Mouse (Mus musculus): ENCODE measurements around the gene Grn. TPM values are rescaled to one million over a fixed set of nuclear protein-coding genes. Genes with fewer than 3 reads are reported as not detected.

Gene Grn
- polyA plus RNA-seq, 1 experiment from 2014 or later = 156 TPM

DNA sequence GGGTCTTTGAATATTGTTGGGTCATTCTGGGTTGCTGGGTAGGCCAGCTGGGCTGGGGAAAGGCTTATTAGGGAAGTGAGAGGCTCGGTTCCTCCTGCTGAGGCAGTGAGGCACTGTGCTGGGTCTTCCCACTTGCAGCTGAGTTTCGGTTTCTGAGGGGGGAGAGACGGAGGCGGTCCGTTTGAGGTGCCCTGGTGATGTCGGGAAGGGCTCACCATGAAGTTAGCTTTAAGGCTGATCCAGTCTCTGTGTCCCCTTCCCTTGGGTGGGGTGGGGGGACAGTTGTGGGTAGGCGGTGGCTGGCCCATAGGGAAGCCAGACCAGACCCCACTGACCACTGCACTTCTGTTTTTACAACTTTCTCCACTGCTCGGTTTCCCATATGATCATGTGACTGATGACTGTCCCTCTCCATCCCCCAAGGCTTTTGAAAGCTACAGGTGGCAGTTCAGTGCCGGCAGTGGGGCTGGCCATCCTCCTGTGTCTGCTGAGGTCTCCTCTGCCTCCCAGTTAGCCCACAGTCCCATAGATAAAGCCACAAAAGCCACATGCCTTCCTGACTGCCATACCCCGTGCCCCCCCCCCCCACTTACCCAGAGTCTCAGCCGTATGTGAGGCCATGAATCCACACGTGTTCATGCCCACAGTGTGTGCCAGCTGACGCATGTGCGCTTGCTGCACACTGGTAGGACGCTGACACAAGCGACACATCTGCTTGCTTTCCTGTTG lies 2.2 kb downstream of the Grn start:
- Histone ChIP-seq H3K9me3 (no peaks in the 10 kb centered on the region), H3K4me3 (replicated peaks) (0 out of 2 replicates have a peak overlapping the region, but pooled peaks have one; percentile 2), H3K9ac (no peak overlapping the region), H3K27ac (no peak overlapping the region), H3K27me3 (replicated peaks) (no peaks in the 10 kb centered on the region), H3K4me1 (replicated peaks) (peaks cover 15% of the 10 kb centered on the region), H3K36me3 (peaks cover 15% of the 10 kb centered on the region; the same call in 1 of the 2 replicates), H3K4me2 (replicated peaks) (peak overlapping the region; percentile 26; the same call in 1 of the 2 replicates)
- 66% methylated on average over 16 of the region's 16 CpGs for WGBS
- ATAC-seq = no peak

DNA sequence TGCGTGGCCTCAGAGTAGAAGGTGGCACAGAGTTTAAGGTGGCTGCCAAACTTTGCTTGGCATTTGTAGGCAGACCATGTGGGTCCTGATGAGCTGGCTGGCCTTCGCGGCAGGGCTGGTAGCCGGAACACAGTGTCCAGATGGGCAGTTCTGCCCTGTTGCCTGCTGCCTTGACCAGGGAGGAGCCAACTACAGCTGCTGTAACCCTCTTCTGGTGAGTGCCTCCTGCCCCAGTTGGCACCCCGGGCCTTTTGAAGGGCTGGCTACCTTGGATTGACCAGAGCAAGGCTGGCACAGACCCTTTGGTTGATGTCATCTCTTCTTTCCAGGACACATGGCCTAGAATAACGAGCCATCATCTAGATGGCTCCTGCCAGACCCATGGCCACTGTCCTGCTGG lies 2.8 kb downstream of the Grn start:
- ATAC-seq = no peak
- no peak overlapping the region for H3K4me2 ChIP-seq (replicated peaks)

DNA sequence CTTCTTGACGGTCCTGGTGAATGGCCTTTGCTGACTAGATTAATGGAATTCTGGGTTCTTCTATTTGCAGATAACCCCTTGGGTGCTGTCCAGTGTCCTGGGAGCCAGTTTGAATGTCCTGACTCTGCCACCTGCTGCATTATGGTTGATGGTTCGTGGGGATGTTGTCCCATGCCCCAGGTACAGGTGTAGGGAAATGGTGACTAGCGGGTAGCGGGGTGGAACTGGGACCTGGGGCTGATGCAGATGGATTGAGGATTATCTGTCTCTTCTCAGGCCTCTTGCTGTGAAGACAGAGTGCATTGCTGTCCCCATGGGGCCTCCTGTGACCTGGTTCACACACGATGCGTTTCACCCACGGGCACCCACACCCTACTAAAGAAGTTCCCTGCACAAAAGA lies 3.8 kb downstream of the Grn start:
- H3K4me1 ChIP-seq (replicated peaks) = peaks cover 27% of the 10 kb centered on the region
- H3K9ac ChIP-seq = no peak overlapping the region
- H3K27me3 ChIP-seq (replicated peaks) = 0 out of 2 replicates have a peak, but pooled peaks cover 6% of the 10 kb centered on the region
- 88% methylated on average over 7 of the region's 7 CpGs for WGBS
- no peak overlapping the region for H3K4me2 ChIP-seq (replicated peaks)
- H3K36me3 ChIP-seq = peaks cover 15% of the 10 kb centered on the region; the same call in 1 of the 2 replicates
- H3K27ac ChIP-seq = no peak overlapping the region
- ATAC-seq = no peak
- no peaks in the 10 kb centered on the region for H3K9me3 ChIP-seq
- no peak overlapping the region for H3K4me3 ChIP-seq (replicated peaks)

More for the DNA sequence above, 2.8 kb downstream of the Grn start:
- Histone ChIP-seq H3K36me3 (peaks cover 15% of the 10 kb centered on the region; the same call in 1 of the 2 replicates), H3K4me3 (replicated peaks) (no peak overlapping the region), H3K27ac (no peak overlapping the region), H3K4me1 (replicated peaks) (peaks cover 21% of the 10 kb centered on the region), H3K9me3 (no peaks in the 10 kb centered on the region), H3K9ac (0 out of 2 replicates have a peak overlapping the region, but pooled peaks have one; percentile 20), H3K27me3 (replicated peaks) (no peaks in the 10 kb centered on the region)
- 93% methylated on average over 6 of the region's 6 CpGs for WGBS

DNA sequence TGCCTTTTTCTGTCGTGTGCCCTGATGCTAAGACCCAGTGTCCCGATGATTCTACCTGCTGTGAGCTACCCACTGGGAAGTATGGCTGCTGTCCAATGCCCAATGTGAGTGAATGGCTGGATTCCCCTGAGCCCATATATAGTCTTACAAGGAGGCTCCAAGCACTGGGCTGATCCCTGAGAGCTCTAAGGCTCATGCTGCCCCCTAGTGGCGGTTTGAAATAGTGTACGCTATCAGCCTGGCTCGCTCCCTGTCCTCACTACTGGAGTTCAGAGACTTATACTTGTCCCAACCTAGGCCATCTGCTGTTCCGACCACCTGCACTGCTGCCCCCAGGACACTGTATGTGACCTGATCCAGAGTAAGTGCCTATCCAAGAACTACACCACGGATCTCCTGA lies 4.3 kb downstream of the Grn start:
- Histone ChIP-seq H3K4me1 (replicated peaks) (peaks cover 24% of the 10 kb centered on the region), H3K4me2 (replicated peaks) (no peak overlapping the region), H3K9me3 (no peaks in the 10 kb centered on the region), H3K27ac (no peak overlapping the region), H3K9ac (no peak overlapping the region), H3K4me3 (replicated peaks) (no peak overlapping the region), H3K36me3 (peaks cover 15% of the 10 kb centered on the region), H3K27me3 (replicated peaks) (0 out of 2 replicates have a peak, but pooled peaks cover 6% of the 10 kb centered on the region)
- ATAC-seq = peak; percentile 31; the same call in 1 of the 2 replicates
- WGBS = 13% methylated on average over 7 of the region's 7 CpGs

DNA sequence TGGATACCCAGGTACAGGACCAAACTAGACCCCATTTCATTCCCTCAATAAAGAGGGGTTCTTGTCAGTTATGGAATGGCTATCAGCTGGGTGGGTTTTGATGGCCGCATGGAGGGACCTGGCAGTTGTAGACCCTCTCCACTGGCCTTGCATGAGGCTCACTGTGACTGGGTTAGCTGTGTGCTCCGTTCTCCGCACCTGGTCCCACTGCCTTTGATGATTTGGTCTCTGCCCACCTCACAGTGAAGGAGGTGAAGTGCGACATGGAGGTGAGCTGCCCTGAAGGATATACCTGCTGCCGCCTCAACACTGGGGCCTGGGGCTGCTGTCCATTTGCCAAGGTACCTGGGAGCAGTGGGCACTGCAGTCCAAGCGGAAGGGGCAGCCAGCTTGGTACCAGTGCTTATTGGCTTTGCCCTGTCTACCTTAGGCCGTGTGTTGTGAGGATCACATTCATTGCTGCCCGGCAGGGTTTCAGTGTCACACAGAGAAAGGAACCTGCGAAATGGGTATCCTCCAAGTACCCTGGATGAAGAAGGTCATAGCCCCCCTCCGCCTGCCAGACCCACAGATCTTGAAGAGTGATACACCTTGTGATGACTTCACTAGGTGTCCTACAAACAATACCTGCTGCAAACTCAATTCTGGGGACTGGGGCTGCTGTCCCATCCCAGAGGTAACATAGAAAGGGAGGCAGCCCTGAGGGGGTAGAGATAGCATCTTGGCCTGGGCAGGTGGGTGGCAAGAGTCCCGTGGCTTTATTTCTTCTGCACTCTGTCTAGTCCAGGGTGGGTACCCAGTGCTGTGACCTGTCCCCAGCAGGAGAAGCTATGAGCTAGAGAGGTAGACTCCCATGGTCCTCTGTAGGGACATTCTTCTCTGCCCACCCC lies 4.9 kb downstream of the Grn start:
- H3K36me3 ChIP-seq = peaks cover 18% of the 10 kb centered on the region
- no peak for ATAC-seq
- 0 out of 2 replicates have a peak, but pooled peaks cover 6% of the 10 kb centered on the region for H3K27me3 ChIP-seq (replicated peaks)
- no peak overlapping the region for H3K27ac ChIP-seq
- H3K9ac ChIP-seq = no peak overlapping the region
- no peak overlapping the region for H3K4me3 ChIP-seq (replicated peaks)
- no peak overlapping the region for H3K4me2 ChIP-seq (replicated peaks)
- no peaks in the 10 kb centered on the region for H3K9me3 ChIP-seq
- WGBS = 90% methylated on average over 11 of the region's 11 CpGs
- H3K4me1 ChIP-seq (replicated peaks) = peaks cover 20% of the 10 kb centered on the region

DNA sequence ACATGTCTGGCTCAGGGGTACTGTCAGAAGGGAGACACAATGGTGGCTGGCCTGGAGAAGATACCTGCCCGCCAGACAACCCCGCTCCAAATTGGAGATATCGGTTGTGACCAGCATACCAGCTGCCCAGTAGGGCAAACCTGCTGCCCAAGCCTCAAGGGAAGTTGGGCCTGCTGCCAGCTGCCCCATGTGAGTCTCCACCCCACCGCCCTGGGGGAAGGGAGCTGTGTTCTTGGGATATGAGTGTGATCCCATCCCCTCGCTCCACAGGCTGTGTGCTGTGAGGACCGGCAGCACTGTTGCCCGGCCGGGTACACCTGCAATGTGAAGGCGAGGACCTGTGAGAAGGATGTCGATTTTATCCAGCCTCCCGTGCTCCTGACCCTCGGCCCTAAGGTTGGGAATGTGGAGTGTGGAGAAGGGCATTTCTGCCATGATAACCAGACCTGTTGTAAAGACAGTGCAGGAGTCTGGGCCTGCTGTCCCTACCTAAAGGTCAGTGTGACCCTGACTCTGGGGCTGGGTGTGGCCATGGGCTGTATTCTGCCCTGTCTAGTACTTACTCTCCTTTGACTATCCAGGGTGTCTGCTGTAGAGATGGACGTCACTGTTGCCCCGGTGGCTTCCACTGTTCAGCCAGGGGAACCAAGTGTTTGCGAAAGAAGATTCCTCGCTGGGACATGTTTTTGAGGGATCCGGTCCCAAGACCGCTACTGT lies 5.8 kb downstream of the Grn start:
- Histone ChIP-seq H3K9ac (no peak overlapping the region), H3K36me3 (peaks cover 18% of the 10 kb centered on the region), H3K9me3 (no peaks in the 10 kb centered on the region), H3K4me1 (replicated peaks) (peaks cover 20% of the 10 kb centered on the region), H3K27me3 (replicated peaks) (0 out of 2 replicates have a peak, but pooled peaks cover 6% of the 10 kb centered on the region), H3K27ac (no peak overlapping the region), H3K4me2 (replicated peaks) (no peak overlapping the region), H3K4me3 (replicated peaks) (no peak overlapping the region)
- no peak for ATAC-seq
- 91% methylated on average over 18 of the region's 18 CpGs for WGBS

DNA sequence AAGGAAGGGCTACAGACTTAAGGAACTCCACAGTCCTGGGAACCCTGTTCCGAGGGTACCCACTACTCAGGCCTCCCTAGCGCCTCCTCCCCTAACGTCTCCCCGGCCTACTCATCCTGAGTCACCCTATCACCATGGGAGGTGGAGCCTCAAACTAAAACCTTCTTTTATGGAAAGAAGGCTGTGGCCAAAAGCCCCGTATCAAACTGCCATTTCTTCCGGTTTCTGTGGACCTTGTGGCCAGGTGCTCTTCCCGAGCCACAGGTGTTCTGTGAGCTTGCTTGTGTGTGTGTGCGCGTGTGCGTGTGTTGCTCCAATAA lies 6.3 kb downstream of the Grn start:
- H3K9ac ChIP-seq = no peak overlapping the region
- H3K4me1 ChIP-seq (replicated peaks) = peaks cover 17% of the 10 kb centered on the region
- no peak overlapping the region for H3K27ac ChIP-seq
- no peak overlapping the region for H3K4me3 ChIP-seq (replicated peaks)
- H3K9me3 ChIP-seq = no peaks in the 10 kb centered on the region
- ATAC-seq = no peak
- no peak overlapping the region for H3K4me2 ChIP-seq (replicated peaks)
- 0 out of 2 replicates have a peak, but pooled peaks cover 6% of the 10 kb centered on the region for H3K27me3 ChIP-seq (replicated peaks)
- H3K36me3 ChIP-seq = peaks cover 18% of the 10 kb centered on the region
- 74% methylated on average over 10 of the region's 10 CpGs for WGBS

DNA sequence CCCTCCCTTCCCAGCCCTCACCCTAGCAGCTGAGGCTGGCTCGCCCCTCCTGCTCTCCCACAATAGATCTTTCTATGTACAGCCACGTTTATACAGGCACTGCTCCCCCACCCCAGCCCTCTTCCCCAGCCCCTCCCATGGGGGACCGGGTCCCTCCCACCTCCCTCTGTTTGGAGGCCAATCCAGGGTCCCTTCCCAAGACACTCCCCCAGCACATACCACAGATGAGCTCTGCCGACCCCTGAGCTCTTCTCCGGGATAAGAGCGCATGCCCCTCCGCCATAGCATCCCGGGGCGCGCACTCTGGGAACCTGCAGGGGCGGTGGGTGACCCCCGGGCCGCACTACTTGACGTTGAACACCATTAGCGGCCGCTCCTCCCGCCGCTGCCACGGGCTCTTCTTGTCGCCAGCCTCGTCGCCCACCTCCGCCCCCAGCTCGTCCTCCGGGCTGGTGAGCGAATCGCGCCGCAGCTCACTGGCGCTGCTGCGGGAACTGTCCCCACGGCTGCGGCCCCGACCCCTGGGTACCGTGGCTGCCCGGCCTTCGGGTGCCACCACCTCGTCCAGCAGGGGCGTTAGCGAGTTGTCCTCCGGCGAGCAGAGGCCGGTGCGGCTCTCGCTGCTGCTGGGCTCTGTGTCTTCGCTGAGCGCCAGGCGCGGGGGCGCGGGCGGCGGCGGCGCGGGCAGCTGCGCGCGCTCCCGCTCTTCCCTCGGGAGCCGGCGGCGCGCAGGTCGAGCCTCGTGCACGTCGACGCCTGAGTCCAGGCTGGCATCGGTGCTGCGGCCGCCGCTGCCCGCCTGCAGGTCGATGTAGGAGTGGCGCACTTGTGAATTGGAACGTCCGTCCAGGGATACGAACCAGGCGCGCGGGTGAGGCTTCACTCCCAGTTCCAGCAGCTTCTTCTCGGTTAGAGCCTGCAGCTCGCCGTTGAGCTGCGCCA lies 7.3 kb downstream of the Grn start:
- Histone ChIP-seq H3K27ac (peak overlapping the region; percentile 3; the same call in 1 of the 2 replicates), H3K27me3 (replicated peaks) (0 out of 2 replicates have a peak, but pooled peaks cover 6% of the 10 kb centered on the region), H3K4me2 (replicated peaks) (peak overlapping the region; percentile 96), H3K4me1 (replicated peaks) (peaks cover 17% of the 10 kb centered on the region), H3K9ac (peak overlapping the region; percentile 51), H3K4me3 (replicated peaks) (peak overlapping the region; percentile 47), H3K36me3 (peaks cover 22% of the 10 kb centered on the region), H3K9me3 (no peaks in the 10 kb centered on the region)
- WGBS = 9% methylated on average over 87 of the region's 87 CpGs
- ATAC-seq = peak; percentile 58

DNA sequence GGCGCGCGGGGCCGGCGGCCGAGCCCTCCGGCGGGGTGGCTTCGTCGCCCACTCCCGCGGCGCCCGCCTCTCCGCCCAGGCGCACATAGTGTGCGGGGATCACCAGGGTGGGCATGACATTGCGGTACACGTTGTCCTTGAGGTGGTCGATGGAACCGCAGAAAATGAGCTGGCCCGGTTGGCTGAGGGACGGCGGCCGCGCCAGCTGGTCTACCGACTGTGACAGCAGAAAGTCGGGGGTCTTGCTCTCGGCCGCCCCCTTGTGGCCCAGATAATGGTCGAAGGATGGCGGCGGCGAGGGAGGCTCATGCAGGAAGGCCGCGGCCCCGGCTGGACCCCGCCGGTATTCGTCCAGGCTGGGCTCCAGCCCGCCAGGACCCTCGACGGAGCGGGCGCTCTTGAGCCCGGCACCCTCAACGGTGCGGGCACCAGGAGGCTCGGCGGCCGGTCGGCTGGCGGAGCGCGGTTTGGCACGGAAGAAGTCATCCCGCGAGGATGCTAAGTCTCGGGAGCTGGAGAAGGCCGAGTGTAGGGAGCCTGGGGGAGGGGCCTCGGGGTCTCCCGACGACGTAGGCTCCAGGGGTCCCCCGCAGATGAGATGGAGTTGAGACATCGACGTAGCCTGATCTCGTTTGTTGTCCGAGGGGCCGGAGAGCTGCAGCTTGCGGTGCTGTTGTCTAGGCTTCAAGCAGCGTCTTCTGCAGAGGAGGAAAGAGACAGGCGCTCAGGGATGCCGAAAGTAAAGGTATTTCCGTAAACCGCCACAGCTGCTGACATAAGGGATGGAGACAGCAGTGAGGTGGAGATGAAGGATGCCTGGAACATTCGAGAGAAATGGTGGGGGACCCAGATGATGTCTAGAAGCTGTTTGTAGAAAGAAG lies 8.3 kb downstream of the Grn start:
- Histone ChIP-seq H3K4me3 (replicated peaks) (peak overlapping the region; percentile 47), H3K9ac (peak overlapping the region; percentile 51), H3K27ac (0 out of 2 replicates have a peak overlapping the region, but pooled peaks have one; percentile 3), H3K36me3 (peaks cover 22% of the 10 kb centered on the region), H3K9me3 (no peaks in the 10 kb centered on the region), H3K4me2 (replicated peaks) (peak overlapping the region; percentile 96), H3K27me3 (replicated peaks) (0 out of 2 replicates have a peak, but pooled peaks cover 6% of the 10 kb centered on the region), H3K4me1 (replicated peaks) (peaks cover 17% of the 10 kb centered on the region)
- WGBS = 14% methylated on average over 77 of the region's 77 CpGs
- ATAC-seq = peak; percentile 31
